Mouse (Mus musculus): Measurements from ENCODE around the gene Gm19426. TPM values are rescaled to one million over a fixed set of nuclear protein-coding genes. Genes with fewer than 3 reads are reported as not detected.

Gene Gm19426
- total RNA-seq, 2 experiments from 2014 or later: 3.1 to 7.9 TPM

GRCm38 (mm10) chr2:84721182-84721581 is 22.3 kb downstream of the Gm19426 start:
- DNase-seq: no peak

- DNase-seq: no peak
Measured at GRCm38 (mm10) chr2:84720718-84721117, 22.7 kb downstream of the Gm19426 start.

GRCm38 (mm10) chr2:84717357-84717756 is 26.1 kb downstream of the Gm19426 start:
- no peak for DNase-seq

GRCm38 (mm10) chr2:84716423-84717355 is 26.8 kb downstream of the Gm19426 start:
- DNase-seq: no peak

GRCm38 (mm10) chr2:84715562-84716361 is 27.7 kb downstream of the Gm19426 start:
- DNase-seq: peak; percentile 61

- DNase-seq: peak; percentile 99
Measured at GRCm38 (mm10) chr2:84714811-84715561, 28.5 kb downstream of the Gm19426 start, which contains the start of gene Zdhhc5. Zdhhc5 (minus strand) TSS chr2:84715180.

GRCm38 (mm10) chr2:84714422-84714810 is 29.0 kb downstream of the Gm19426 start:
- no peak for DNase-seq

- DNase-seq: no peak
Measured at GRCm38 (mm10) chr2:84711898-84712297, 31.6 kb downstream of the Gm19426 start.

- DNase-seq: no peak
Measured at GRCm38 (mm10) chr2:84707523-84707922, 35.9 kb downstream of the Gm19426 start.

- DNase-seq: no peak
Measured at GRCm38 (mm10) chr2:84705295-84705694, 38.2 kb downstream of the Gm19426 start.

- no peak for DNase-seq
Measured at GRCm38 (mm10) chr2:84704329-84704728, 39.1 kb downstream of the Gm19426 start.

- DNase-seq: no peak
Measured at GRCm38 (mm10) chr2:84703497-84703896, 40.0 kb downstream of the Gm19426 start.

- no peak for DNase-seq
Measured at GRCm38 (mm10) chr2:84695007-84695695, 48.3 kb downstream of the Gm19426 start.

Small RNA genes lying within 50 kb of the gene (microRNA-seq; reads per million reads assigned to microRNA genes)
- gene Mir130a: 7,289 reads per million, percentile 92 among the genes with 10 or more reads in this experiment

Other genes with a start within 250 kb of the Gm19426 start
- gene Ctnnd1, start 92.9 kb downstream of the Gm19426 start, total RNA-seq (2021): 100 to 1,000 TPM; 112 to 126 TPM
- gene Btbd18, start 84.6 kb downstream of the Gm19426 start, total RNA-seq (2021): under 1 TPM in 1 of 2 experiments, not detected in 1; 0.15 TPM
- 10 to 100 TPM; 55.4 to 67.6 TPM for gene Selenoh, start 72.9 kb downstream of the Gm19426 start, total RNA-seq (2021)
- not detected for gene Gm28635, start 65.6 kb downstream of the Gm19426 start, total RNA-seq (2021)
- gene Med19, start 65.3 kb downstream of the Gm19426 start, total RNA-seq (2021): 10 to 100 TPM; 18.3 to 19.5 TPM
- 100 to 1,000 TPM in 1 of 2 experiments, 10 to 100 TPM in 1; 92.0 to 107 TPM for gene Tmx2, start 64.5 kb downstream of the Gm19426 start, total RNA-seq (2021)
- gene Zdhhc5, start 28.5 kb downstream of the Gm19426 start, total RNA-seq (2021): 10 to 100 TPM; 48.9 to 49.5 TPM
- 10 to 100 TPM; 15.5 to 15.9 TPM for gene Clp1, start 16.3 kb downstream of the Gm19426 start, total RNA-seq (2021)
- gene Ypel4, start 9.6 kb downstream of the Gm19426 start, total RNA-seq (2021): 1 to 10 TPM; 4.2 to 7.9 TPM
- 100 to 1,000 TPM in 1 of 2 experiments, 10 to 100 TPM in 1; 79.2 to 110 TPM for gene Serping1, start 31.8 kb upstream of the Gm19426 start, total RNA-seq (2021)
- gene Ube2l6, start 55.2 kb upstream of the Gm19426 start, total RNA-seq (2021): 10 to 100 TPM; 29.5 to 31.3 TPM
- 10 to 100 TPM in 1 of 2 experiments, 1 to 10 TPM in 1; 3.8 to 21.0 TPM for gene Smtnl1, start 79.0 kb upstream of the Gm19426 start, total RNA-seq (2021)
- gene Timm10, start 83.3 kb upstream of the Gm19426 start, total RNA-seq (2021): 10 to 100 TPM; 66.0 to 69.7 TPM
- gene Slc43a1, start 95.2 kb upstream of the Gm19426 start, total RNA-seq (2021): 1 to 10 TPM; 7.9 to 8.0 TPM
- gene Rtn4rl2, start 143.1 kb upstream of the Gm19426 start, total RNA-seq (2021): 1 to 10 TPM; 1.3 to 2.1 TPM
- gene Slc43a3, start 192.9 kb upstream of the Gm19426 start, total RNA-seq (2021): 10 to 100 TPM; 56.3 to 69.7 TPM
- 10 to 100 TPM in 1 of 2 experiments, 1 to 10 TPM in 1; 5.4 to 14.4 TPM for gene Prg2, start 236.8 kb upstream of the Gm19426 start, total RNA-seq (2021)
- gene Prg3, start 244.6 kb upstream of the Gm19426 start, total RNA-seq (2021): under 1 TPM; 0.48 to 0.73 TPM